Mouse (Mus musculus) CH12.LX (cell line): ENCODE measurements at regions not wholly inside any gene's neighbourhood (a gene's known extent, or its start where the extent isn't known, plus 50 kb on each side); places are given as distances from the start of the nearest gene placed in this dataset.

Source experiments
- BHLHE40 ChIP-seq: IDR thresholded peaks from 2 replicates; pipeline ENCODE4 v1.6.1; 2011; ENCODE audit warnings: mild to moderate bottlenecking, low read depth, low read length, improper control_type of control experiment
- CHD1 ChIP-seq: IDR thresholded peaks from 2 replicates; pipeline ENCODE4 v1.6.1; 2012; ENCODE audit warnings: low read depth, low read length, improper control_type of control experiment, inconsistent platforms
- CTCF ChIP-seq, 2 experiments: IDR thresholded peaks in 1 of 2; conservative IDR thresholded peaks in 1 of 2; 2 replicates each; pipeline ENCODE4 v1.5.1; 2011 to 2012; ENCODE audit warnings: low read depth in 2 of 2, low read length in 2 of 2, improper control_type of control experiment in 1 of 2, inconsistent platforms in 1 of 2, mild to moderate bottlenecking in 1 of 2, moderate library complexity in 1 of 2
- E2F4 ChIP-seq: IDR thresholded peaks from 2 replicates; pipeline ENCODE4 v1.6.1; 2011; ENCODE audit warnings: low read depth, low read length, improper control_type of control experiment; ENCODE audit not compliant: insufficient replicate concordance
- EP300 ChIP-seq: IDR thresholded peaks from 2 replicates; pipeline ENCODE4 v1.6.1; 2011; ENCODE audit warnings: low read length, improper control_type of control experiment
- ETS1 ChIP-seq: conservative IDR thresholded peaks from 2 replicates; pipeline ENCODE4 v1.6.1; 2012; ENCODE audit warnings: low read depth, mild to moderate bottlenecking, inconsistent platforms, low read length, improper control_type of control experiment, moderate library complexity
- JUND ChIP-seq: conservative IDR thresholded peaks from 2 replicates; pipeline ENCODE4 v1.6.1; 2011; ENCODE audit warnings: low read depth, low read length, improper control_type of control experiment
- KAT2A ChIP-seq: IDR thresholded peaks from 2 replicates; pipeline ENCODE4 v1.6.1; 2012; ENCODE audit warnings: low read length, improper control_type of control experiment, inconsistent platforms; ENCODE audit not compliant: insufficient replicate concordance
- MAX ChIP-seq: IDR thresholded peaks from 2 replicates; pipeline ENCODE4 v1.6.1; 2011; ENCODE audit warnings: low read length, improper control_type of control experiment
- NRF1 ChIP-seq: IDR thresholded peaks from 2 replicates; pipeline ENCODE4 v1.6.1; 2014; ENCODE audit warnings: low read depth, mild to moderate bottlenecking, inconsistent platforms, low read length, improper control_type of control experiment, moderate library complexity
- POLR2A ChIP-seq: IDR thresholded peaks from 2 replicates; pipeline ENCODE4 v1.6.1; 2011; ENCODE audit warnings: low read depth, mild to moderate bottlenecking, improper control_type of control experiment, low read length
- POLR2AphosphoS2 ChIP-seq: IDR thresholded peaks from 2 replicates; pipeline ENCODE4 v1.6.1; 2011; ENCODE audit warnings: low read depth, low read length, improper control_type of control experiment
- ZKSCAN1 ChIP-seq: IDR thresholded peaks from 2 replicates; pipeline ENCODE4 v1.6.1; 2012; ENCODE audit warnings: low read depth, inconsistent platforms, low read length, improper control_type of control experiment, borderline replicate concordance
- ZMIZ1 ChIP-seq: IDR thresholded peaks from 2 replicates; pipeline ENCODE4 v1.6.1; 2012; ENCODE audit warnings: low read depth, mild to moderate bottlenecking, inconsistent platforms, low read length, improper control_type of control experiment

GRCm38 (mm10) chr14:25248941-25249340, 210.0 kb upstream of the Zmiz1 start:
- TF ChIP-seq BHLHE40 = no peak
- no peak for TF ChIP-seq POLR2AphosphoS2
- TF ChIP-seq ETS1 = no peak
- TF ChIP-seq KAT2A = no peak
- TF ChIP-seq CHD1 = no peak
- no peak for TF ChIP-seq E2F4
- TF ChIP-seq ZKSCAN1 = no peak
- no peak for TF ChIP-seq CTCF (conservative IDR thresholded peaks at IDR 0.05 in 1 of 2, IDR thresholded peaks at IDR 0.05 in 1 of 2; ENCODE audit: low read depth in 2 of 2, low read length in 2 of 2)
- TF ChIP-seq EP300 = no peak
- no peak for TF ChIP-seq POLR2A
- no peak for TF ChIP-seq MAX
- TF ChIP-seq ZMIZ1 = no peak
- no peak for TF ChIP-seq JUND
- TF ChIP-seq NRF1 = no peak
